Mouse (Mus musculus): ENCODE data around the gene Gsdma.

- no peak for TF ChIP-seq CTCF (IDR thresholded peaks at IDR 0.05; ENCODE audit: low read depth)
- TF ChIP-seq EP300 (optimal IDR thresholded peaks at IDR 0.05) = no peak
Measured at GRCm38 (mm10) chr11:98693746-98694145, 29.6 kb downstream of the Gsdma start.
